Mouse (Mus musculus) layer of hippocampus, adult 2 months (tissue): ENCODE results near the gene Tmem267. TPM values are rescaled to one million over a fixed set of nuclear protein-coding genes. Genes with fewer than 3 reads are reported as not detected.
"Not testable (repeated sequence)": the region's sequence is repeated elsewhere in the genome, so short reads cannot be mapped to it uniquely, and the experiment has no call there.

ENCODE experiments used
- DNase-seq, 2 experiments: peaks; one replicate each; pipeline ENCODE4 v3.0.0; 2022; ENCODE audit warnings: low spot score in 2 of 2
- H3K27ac ChIP-seq: fragments of 200-600 bp; 2 replicates; pipeline ENCODE4 v1.8.1; 2022
- H3K4me3 ChIP-seq: fragments of 200-600 bp; 2 replicates; pipeline ENCODE4 v1.8.1; 2022; ENCODE audit warnings: mild to moderate bottlenecking
- CTCF ChIP-seq: fragments of 200-600 bp; conservative IDR thresholded peaks from 2 replicates; pipeline ENCODE4 v1.8.1; 2022; ENCODE audit warnings: antibody characterized with exemption, mild to moderate bottlenecking, moderate library complexity
- total RNA-seq, 2 experiments: library from RNA; stranded (reverse); gene quantifications; 2 replicates each; pipeline ENCODE4 v1.2.3; 2021

Gene Tmem267
- total RNA-seq, 2 experiments from 2014 or later: 26.8 to 32.2 TPM

- H3K4me3 ChIP-seq, H3K27ac ChIP-seq: not testable (repeated sequence)
- peak in 1 of 2 experiments; percentile 57 for DNase-seq
These were observed 112.3 kb downstream of the Tmem267 start for GRCm38 (mm10) chr13:119600166-119600565.

- H3K27ac ChIP-seq, DNase-seq, H3K4me3 ChIP-seq: not testable (repeated sequence)
These were observed 115.0 kb downstream of the Tmem267 start for GRCm38 (mm10) chr13:119602688-119603331.

- not testable (repeated sequence) for H3K4me3 ChIP-seq, DNase-seq, H3K27ac ChIP-seq
These were observed 116.1 kb downstream of the Tmem267 start for GRCm38 (mm10) chr13:119603890-119604289.

- not testable (repeated sequence) for DNase-seq, H3K4me3 ChIP-seq, H3K27ac ChIP-seq
These were observed 116.5 kb downstream of the Tmem267 start for GRCm38 (mm10) chr13:119604322-119604721.

GRCm38 (mm10) chr13:119618841-119619240 is 131.0 kb downstream of the Tmem267 start:
- H3K4me3 ChIP-seq: no peak overlapping the region
- DNase-seq: no peak
- TF ChIP-seq CTCF: no peak
- no peak overlapping the region for H3K27ac ChIP-seq

GRCm38 (mm10) chr13:119619735-119620134 is 131.9 kb downstream of the Tmem267 start:
- H3K4me3 ChIP-seq: no peak overlapping the region
- TF ChIP-seq CTCF: no peak
- no peak overlapping the region for H3K27ac ChIP-seq
- no peak for DNase-seq

- no peak for TF ChIP-seq CTCF
- Histone ChIP-seq H3K27ac (no peak within 1 kb of the TSS), H3K4me3 (no peak within 1 kb of the TSS)
- no peak for DNase-seq
These were observed 135.8 kb downstream of the Tmem267 start, which contains the start of gene Ccl28 for GRCm38 (mm10) chr13:119623634-119624033. Ccl28 (plus strand) TSS chr13:119623819.

GRCm38 (mm10) chr13:119625952-119626351 is 138.1 kb downstream of the Tmem267 start:
- TF ChIP-seq CTCF: peak; percentile 60
- DNase-seq, H3K4me3 ChIP-seq, H3K27ac ChIP-seq: not testable (repeated sequence)

- TF ChIP-seq CTCF: no peak
- DNase-seq: peak; percentile 86 to 87
- Histone ChIP-seq H3K27ac (peak overlapping the region; percentile 77), H3K4me3 (peak overlapping the region; percentile 55)
These were observed 143.8 kb downstream of the Tmem267 start for GRCm38 (mm10) chr13:119631482-119632155.

- Histone ChIP-seq H3K27ac (peak overlapping the region; percentile 77; the same call in 1 of the 2 replicates), H3K4me3 (peak overlapping the region; percentile 55)
- no peak for TF ChIP-seq CTCF
- DNase-seq: no peak
These were observed 144.3 kb downstream of the Tmem267 start for GRCm38 (mm10) chr13:119632156-119632548.

- no peak for DNase-seq
- Histone ChIP-seq H3K4me3 (no peak overlapping the region), H3K27ac (no peak overlapping the region)
- TF ChIP-seq CTCF: no peak
These were observed 147.7 kb downstream of the Tmem267 start for GRCm38 (mm10) chr13:119635496-119635895.

- H3K4me3 ChIP-seq: no peak overlapping the region
- H3K27ac ChIP-seq: no peak overlapping the region
- DNase-seq: no peak
- TF ChIP-seq CTCF: no peak
These were observed 150.0 kb downstream of the Tmem267 start for GRCm38 (mm10) chr13:119637837-119638236.

- no peak for DNase-seq
- TF ChIP-seq CTCF: no peak
- H3K4me3 ChIP-seq: no peak overlapping the region
These were observed 150.6 kb downstream of the Tmem267 start for GRCm38 (mm10) chr13:119638449-119638848.

GRCm38 (mm10) chr13:119639302-119639701 is 151.5 kb downstream of the Tmem267 start:
- H3K27ac ChIP-seq: no peak overlapping the region
- DNase-seq: no peak
- H3K4me3 ChIP-seq: no peak overlapping the region
- no peak for TF ChIP-seq CTCF

More at GRCm38 (mm10) chr13:119638449-119638848, 150.6 kb downstream of the Tmem267 start:
- no peak overlapping the region for H3K27ac ChIP-seq
